Mouse (Mus musculus): Measurements from ENCODE around the gene Szrd1. TPM values are rescaled to one million over a fixed set of nuclear protein-coding genes. Genes with fewer than 3 reads are reported as not detected.

Szrd1 gene
- polyA plus RNA-seq, 1 experiment from 2014 or later: 23.3 TPM

DNA sequence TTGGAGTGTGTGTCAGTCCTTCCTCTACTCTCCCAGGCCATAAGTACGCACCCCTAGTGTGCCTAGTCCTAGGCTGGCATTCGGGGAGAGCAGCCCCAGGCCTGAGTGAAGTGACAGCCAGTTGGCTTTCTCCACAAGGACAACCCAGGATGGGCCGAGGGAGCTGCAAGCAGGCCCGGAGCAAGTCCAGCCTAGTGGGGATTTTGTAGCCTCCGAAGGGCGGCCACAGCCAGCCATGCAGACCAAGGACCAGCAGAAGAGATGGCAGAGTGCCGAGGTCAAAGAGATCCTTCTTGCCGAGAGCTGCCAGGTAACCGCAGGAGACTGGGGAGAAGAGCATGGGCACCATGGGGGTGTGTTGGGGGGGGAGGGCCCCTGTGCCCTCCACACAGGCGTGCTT is 44.6 kb downstream of the Szrd1 start:
- Histone ChIP-seq H3K4me3 (ENCODE audit: low read length) (no peak overlapping the region), H3K36me3 (ENCODE audit: control insufficient read depth, insufficient read depth, low read length) (no peaks in the 10 kb centered on the region), H3K9ac (ENCODE audit: low read depth, low read length) (no peak overlapping the region), H3K9me3 (ENCODE audit: control insufficient read depth, low read length) (no peaks in the 10 kb centered on the region), H3K27ac (ENCODE audit: low read depth, low read length) (no peak overlapping the region), H3K4me2 (replicated peaks; ENCODE audit: low read depth, low read length) (no peak overlapping the region), H3K4me1 (ENCODE audit: control insufficient read depth, insufficient read depth, low read length) (no peaks in the 10 kb centered on the region), H3K27me3 (ENCODE audit: control insufficient read depth, insufficient read depth, low read length) (no peaks in the 10 kb centered on the region)
- 81% methylated on average over 10 of the region's 10 CpGs for WGBS
- no peak for ATAC-seq (ENCODE audit: low FRiP score, low TSS enrichment)

DNA sequence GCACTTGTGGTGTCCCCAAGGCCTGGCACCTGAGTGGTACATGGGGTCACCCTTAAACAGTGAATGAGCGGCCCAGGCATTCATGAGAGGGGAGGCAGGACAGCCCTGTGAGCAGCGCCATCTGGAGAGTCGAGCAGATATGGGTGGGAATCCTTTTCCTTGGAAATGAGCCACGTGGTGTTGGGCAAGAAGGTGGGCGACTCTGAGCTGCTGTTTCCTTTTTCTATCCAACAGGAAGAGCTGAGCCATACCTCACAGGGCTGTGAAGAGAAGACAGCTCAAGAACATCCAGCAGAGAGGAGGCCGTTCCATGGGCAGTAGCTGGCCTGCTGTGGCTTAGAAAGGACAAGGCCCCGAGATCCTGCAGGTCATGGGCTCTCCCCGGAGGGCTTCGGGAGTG is 50.9 kb downstream of the Szrd1 start:
- H3K27ac ChIP-seq (ENCODE audit: low read depth, low read length): no peak overlapping the region
- H3K4me2 ChIP-seq (replicated peaks; ENCODE audit: low read depth, low read length): no peak overlapping the region
- H3K9ac ChIP-seq (ENCODE audit: low read depth, low read length): no peak overlapping the region
- no peaks in the 10 kb centered on the region for H3K4me1 ChIP-seq (ENCODE audit: control insufficient read depth, insufficient read depth, low read length)
- WGBS: 54% methylated on average over 9 of the region's 9 CpGs
- no peak for ATAC-seq (ENCODE audit: low FRiP score, low TSS enrichment)
- H3K4me3 ChIP-seq (ENCODE audit: low read length): no peak overlapping the region
- no peaks in the 10 kb centered on the region for H3K27me3 ChIP-seq (ENCODE audit: control insufficient read depth, insufficient read depth, low read length)
- H3K9me3 ChIP-seq (ENCODE audit: control insufficient read depth, low read length): no peaks in the 10 kb centered on the region
- no peaks in the 10 kb centered on the region for H3K36me3 ChIP-seq (ENCODE audit: control insufficient read depth, insufficient read depth, low read length)

DNA sequence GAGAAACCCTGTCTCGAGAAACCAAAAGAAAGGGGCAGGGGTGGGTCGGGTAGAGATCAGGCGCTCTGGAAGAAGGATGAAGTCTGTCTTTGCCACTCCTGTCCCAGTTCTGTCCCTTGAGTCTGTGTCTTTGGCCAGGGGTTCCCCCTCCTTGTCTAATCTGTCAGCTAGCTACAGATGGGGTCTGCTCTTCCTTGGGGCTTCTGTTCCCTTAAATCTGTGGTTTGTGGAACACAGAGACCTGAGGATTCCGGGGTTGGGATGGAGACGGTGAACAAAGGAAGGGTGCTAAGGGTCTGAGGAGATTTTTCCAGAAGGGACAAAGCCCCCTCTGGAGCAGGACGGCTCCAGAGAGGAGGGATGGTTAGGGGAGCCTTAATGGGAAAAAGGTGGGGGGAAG is 51.5 kb downstream of the Szrd1 start, which contains the start of gene Spata21:
Gene Spata21, plus strand, starts transcription at position 301 of the 400 bp plus-strand sequence.
- Histone ChIP-seq H3K4me2 (replicated peaks; ENCODE audit: low read depth, low read length) (no peak within 1 kb of the TSS), H3K36me3 (ENCODE audit: control insufficient read depth, insufficient read depth, low read length) (no peaks in the 10 kb centered on the region), H3K27me3 (ENCODE audit: control insufficient read depth, insufficient read depth, low read length) (no peaks in the 10 kb centered on the region), H3K9ac (ENCODE audit: low read depth, low read length) (no peak within 1 kb of the TSS), H3K4me1 (ENCODE audit: control insufficient read depth, insufficient read depth, low read length) (no peaks in the 10 kb centered on the region), H3K9me3 (ENCODE audit: control insufficient read depth, low read length) (peaks cover 3% of the 10 kb centered on the region; the same call in 1 of the 2 replicates), H3K27ac (ENCODE audit: low read depth, low read length) (no peak within 1 kb of the TSS), H3K4me3 (ENCODE audit: low read length) (no peak within 1 kb of the TSS)
- 74% methylated on average over 6 of the region's 6 CpGs for WGBS
- no peak for ATAC-seq (ENCODE audit: low FRiP score, low TSS enrichment)

DNA sequence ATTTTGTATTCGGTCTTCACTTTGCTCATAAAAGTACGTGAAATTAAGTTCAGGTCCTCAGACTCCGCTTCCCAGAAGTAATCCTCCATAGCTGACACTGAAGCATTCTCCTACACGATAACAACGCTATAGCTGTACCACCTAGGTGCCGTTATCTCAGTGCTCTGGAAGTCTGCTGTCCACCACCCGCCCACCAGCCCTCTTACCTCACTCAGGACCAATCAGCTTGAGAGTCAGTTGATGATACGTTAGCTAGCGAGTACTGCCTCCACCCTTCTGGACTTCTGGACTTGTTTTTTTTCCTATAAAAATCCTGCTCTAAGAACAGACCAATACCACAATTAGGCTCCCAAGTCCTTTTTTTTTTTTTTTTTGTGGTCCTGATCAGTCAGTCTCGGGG is 52.7 kb downstream of the Szrd1 start:
- H3K4me1 ChIP-seq (ENCODE audit: control insufficient read depth, insufficient read depth, low read length): no peaks in the 10 kb centered on the region
- H3K4me2 ChIP-seq (replicated peaks; ENCODE audit: low read depth, low read length): no peak overlapping the region
- H3K27me3 ChIP-seq (ENCODE audit: control insufficient read depth, insufficient read depth, low read length): no peaks in the 10 kb centered on the region
- H3K4me3 ChIP-seq (ENCODE audit: low read length): no peak overlapping the region
- no peak overlapping the region for H3K27ac ChIP-seq (ENCODE audit: low read depth, low read length)
- WGBS: 71% methylated on average over 10 of the region's 10 CpGs
- H3K9ac ChIP-seq (ENCODE audit: low read depth, low read length): no peak overlapping the region
- H3K36me3 ChIP-seq (ENCODE audit: control insufficient read depth, insufficient read depth, low read length): no peaks in the 10 kb centered on the region
- no peak; the same call in 1 of the 2 replicates for ATAC-seq (ENCODE audit: low FRiP score, low TSS enrichment)
- peaks cover 3% of the 10 kb centered on the region; the same call in 1 of the 2 replicates for H3K9me3 ChIP-seq (ENCODE audit: control insufficient read depth, low read length)

DNA sequence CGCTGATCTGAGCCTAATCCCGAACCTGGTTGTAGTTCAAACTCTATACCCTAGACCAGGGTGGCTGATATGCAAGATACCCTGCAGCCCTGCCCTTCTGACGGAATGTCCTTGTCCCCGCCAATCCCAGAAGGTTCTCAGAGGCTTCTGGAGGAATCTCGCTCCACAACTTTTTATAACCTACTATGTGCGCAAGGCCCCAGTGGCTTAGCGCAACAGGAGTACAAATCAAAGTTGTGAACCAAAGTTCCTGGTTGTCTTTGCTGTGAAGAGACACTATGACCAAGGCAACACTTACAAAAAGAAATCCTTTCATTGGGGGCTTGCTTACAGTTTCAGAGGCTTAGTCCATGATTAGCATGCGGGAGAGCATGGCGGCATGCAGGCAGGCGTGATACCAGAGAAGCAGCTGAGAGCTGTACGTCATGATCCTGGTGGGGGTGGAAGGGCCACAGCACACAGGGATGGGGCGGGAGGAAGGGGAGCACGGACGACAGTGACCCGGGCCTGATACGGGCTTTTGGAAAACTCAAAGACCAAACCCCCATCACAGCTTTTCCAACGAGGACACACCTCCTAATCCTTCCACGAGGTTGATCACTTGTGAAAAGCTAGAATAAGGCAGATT is 61.0 kb downstream of the Szrd1 start:
- no peak overlapping the region for H3K4me2 ChIP-seq (replicated peaks; ENCODE audit: low read depth, low read length)
- peaks cover 11% of the 10 kb centered on the region for H3K4me1 ChIP-seq (ENCODE audit: control insufficient read depth, insufficient read depth, low read length)
- 77% methylated on average over 18 of the region's 18 CpGs for WGBS
- peaks cover 3% of the 10 kb centered on the region; the same call in 1 of the 2 replicates for H3K9me3 ChIP-seq (ENCODE audit: control insufficient read depth, low read length)
- no peak overlapping the region for H3K27ac ChIP-seq (ENCODE audit: low read depth, low read length)
- peak overlapping the region; percentile 99 for H3K4me3 ChIP-seq (ENCODE audit: low read length)
- no peak overlapping the region for H3K9ac ChIP-seq (ENCODE audit: low read depth, low read length)
- H3K27me3 ChIP-seq (ENCODE audit: control insufficient read depth, insufficient read depth, low read length): no peaks in the 10 kb centered on the region
- no peak for ATAC-seq (ENCODE audit: low FRiP score, low TSS enrichment)
- peaks cover 15% of the 10 kb centered on the region; the same call in 1 of the 2 replicates for H3K36me3 ChIP-seq (ENCODE audit: control insufficient read depth, insufficient read depth, low read length)

DNA sequence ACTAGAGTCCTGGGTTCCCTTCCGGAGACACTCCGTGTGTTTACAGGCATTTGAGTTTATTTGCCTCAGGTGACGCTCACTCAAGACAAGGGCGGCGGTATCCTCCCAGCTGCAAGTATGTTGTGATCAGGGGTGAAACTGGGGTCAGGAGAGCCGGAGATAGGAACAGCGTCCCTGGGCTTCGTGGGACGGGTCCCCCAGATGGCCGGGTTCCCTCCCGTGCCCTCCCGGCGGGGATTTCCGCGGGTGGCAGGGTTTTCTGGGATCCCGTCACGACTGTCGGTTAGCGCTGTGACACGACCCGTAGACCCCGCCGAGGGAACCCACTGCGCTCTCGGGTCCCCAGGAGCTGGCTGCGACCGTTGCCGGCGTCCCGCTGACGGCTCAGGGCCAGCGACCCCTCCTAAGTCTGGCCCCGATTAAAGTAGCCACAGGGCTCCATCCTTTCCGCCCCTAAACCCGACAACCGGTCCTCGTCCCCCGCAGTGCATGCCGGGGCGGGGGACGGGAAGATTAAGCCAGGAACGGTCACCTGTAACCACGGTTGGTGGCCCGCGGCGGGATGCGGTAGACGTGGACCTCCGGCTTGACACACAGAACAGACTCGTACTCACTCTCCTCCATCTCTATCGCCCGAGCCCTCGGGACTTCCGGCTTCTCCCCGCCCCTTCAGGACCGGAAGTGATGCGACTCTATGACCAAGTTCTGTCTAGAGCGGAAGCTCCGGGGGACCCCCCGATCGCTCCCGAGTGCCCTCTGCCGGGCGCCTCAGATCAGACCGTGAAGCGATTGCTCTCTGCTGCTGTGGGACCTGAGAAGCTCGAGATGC is 61.7 kb downstream of the Szrd1 start, which contains the start of gene Necap2:
Gene Necap2, minus strand, starts transcription at position 677 of the 829 bp plus-strand sequence.
- peak within 1 kb of the TSS; percentile 99 for H3K4me3 ChIP-seq (ENCODE audit: low read length)
- H3K9me3 ChIP-seq (ENCODE audit: control insufficient read depth, low read length): no peaks in the 10 kb centered on the region
- H3K4me2 ChIP-seq (replicated peaks; ENCODE audit: low read depth, low read length): peak within 1 kb of the TSS; percentile 97
- H3K27ac ChIP-seq (ENCODE audit: low read depth, low read length): peak within 1 kb of the TSS; percentile 42; the same call in 1 of the 2 replicates
- H3K27me3 ChIP-seq (ENCODE audit: control insufficient read depth, insufficient read depth, low read length): no peaks in the 10 kb centered on the region
- under 1% methylated on average over 67 of the region's 67 CpGs for WGBS
- H3K36me3 ChIP-seq (ENCODE audit: control insufficient read depth, insufficient read depth, low read length): peaks cover 22% of the 10 kb centered on the region; the same call in 1 of the 2 replicates
- peak within 1 kb of the TSS; percentile 87 for H3K9ac ChIP-seq (ENCODE audit: low read depth, low read length)
- ATAC-seq (ENCODE audit: low FRiP score, low TSS enrichment): peak; percentile 91
- H3K4me1 ChIP-seq (ENCODE audit: control insufficient read depth, insufficient read depth, low read length): peaks cover 11% of the 10 kb centered on the region

DNA sequence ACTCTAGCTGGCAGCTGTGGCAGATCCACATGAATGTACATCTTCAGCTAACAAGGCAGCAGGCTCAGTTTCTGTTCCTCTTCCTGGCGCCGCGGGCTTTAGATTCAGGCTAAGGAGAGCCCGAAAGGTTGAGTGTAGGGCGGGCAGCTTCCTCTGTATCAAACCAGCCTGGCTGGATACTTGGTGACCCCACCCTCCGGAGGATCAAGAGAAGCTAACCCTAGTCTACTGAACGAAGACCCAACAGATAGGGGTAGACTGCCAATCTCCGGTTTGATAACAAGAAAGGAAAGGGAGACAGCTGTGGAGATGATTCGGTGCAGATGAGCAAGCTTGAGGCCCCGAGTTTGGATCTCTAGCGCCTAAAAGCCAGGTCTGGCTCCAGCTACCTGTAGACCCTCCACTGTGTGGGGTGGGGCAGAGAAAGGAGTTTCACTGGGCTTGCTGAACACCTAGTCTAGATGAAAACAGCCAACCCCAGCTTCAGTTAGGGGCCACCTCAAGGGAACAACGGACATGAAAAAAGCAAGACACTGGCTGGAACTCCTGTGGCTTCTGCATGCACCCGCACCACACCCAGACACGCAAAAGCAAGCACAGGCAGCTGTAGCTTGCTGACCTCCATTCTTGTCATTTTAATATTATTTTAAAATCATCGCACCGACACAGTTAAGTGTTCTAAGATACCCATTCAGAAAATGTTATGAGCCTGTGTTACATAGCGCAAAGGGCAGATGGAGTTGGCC is 62.6 kb downstream of the Szrd1 start:
- peak overlapping the region; percentile 87 for H3K9ac ChIP-seq (ENCODE audit: low read depth, low read length)
- H3K27ac ChIP-seq (ENCODE audit: low read depth, low read length): peak overlapping the region; percentile 11; the same call in 1 of the 2 replicates
- H3K4me2 ChIP-seq (replicated peaks; ENCODE audit: low read depth, low read length): peak overlapping the region; percentile 97
- 82% methylated on average over 17 of the region's 17 CpGs for WGBS
- no peak for ATAC-seq (ENCODE audit: low FRiP score, low TSS enrichment)
- H3K4me1 ChIP-seq (ENCODE audit: control insufficient read depth, insufficient read depth, low read length): peaks cover 11% of the 10 kb centered on the region
- H3K4me3 ChIP-seq (ENCODE audit: low read length): peak overlapping the region; percentile 99
- peaks cover 31% of the 10 kb centered on the region for H3K36me3 ChIP-seq (ENCODE audit: control insufficient read depth, insufficient read depth, low read length)
- no peaks in the 10 kb centered on the region for H3K9me3 ChIP-seq (ENCODE audit: control insufficient read depth, low read length)
- H3K27me3 ChIP-seq (ENCODE audit: control insufficient read depth, insufficient read depth, low read length): no peaks in the 10 kb centered on the region

DNA sequence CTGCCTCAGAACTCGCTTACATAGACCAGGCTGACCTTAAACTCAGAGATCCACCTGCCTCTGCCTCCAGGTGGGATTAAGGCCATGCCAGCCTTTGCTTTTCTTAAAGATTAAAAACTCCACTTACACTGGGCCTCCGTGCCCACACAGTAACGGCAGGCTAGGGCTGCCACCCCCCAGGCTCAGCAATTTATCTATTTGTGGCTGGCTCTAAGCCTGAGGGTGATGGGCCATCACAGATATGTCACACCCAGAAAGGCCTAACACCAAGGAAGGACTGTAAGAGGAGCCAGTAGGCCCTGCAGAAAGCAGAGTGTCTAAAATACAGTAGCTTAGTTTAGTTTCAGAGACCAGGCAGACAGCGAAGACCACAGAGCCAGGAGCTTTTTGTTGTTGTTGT is 65.5 kb downstream of the Szrd1 start:
- Histone ChIP-seq H3K9me3 (ENCODE audit: control insufficient read depth, low read length) (no peaks in the 10 kb centered on the region), H3K4me2 (replicated peaks; ENCODE audit: low read depth, low read length) (no peak overlapping the region), H3K36me3 (ENCODE audit: control insufficient read depth, insufficient read depth, low read length) (peaks cover 55% of the 10 kb centered on the region), H3K9ac (ENCODE audit: low read depth, low read length) (no peak overlapping the region), H3K27ac (ENCODE audit: low read depth, low read length) (no peak overlapping the region), H3K27me3 (ENCODE audit: control insufficient read depth, insufficient read depth, low read length) (no peaks in the 10 kb centered on the region), H3K4me3 (ENCODE audit: low read length) (no peak overlapping the region), H3K4me1 (ENCODE audit: control insufficient read depth, insufficient read depth, low read length) (peaks cover 11% of the 10 kb centered on the region)
- no peak for ATAC-seq (ENCODE audit: low FRiP score, low TSS enrichment)
- WGBS: 91% methylated on average over 4 of the region's 4 CpGs
